ENCODE assay signal across 21 mouse cellular contexts in genomic region chr19:32990576-32990975, GRCm38 (mm10).
DNase-seq lines count a peak whose midpoint lies in the region; ATAC-seq and TF ChIP-seq lines count a peak whose summit lies in the region.
"Had no signal": no experiment of that assay in that cellular context is flagged by ENCODE, and none has a peak within 500 bp of the region (broad histone marks: within the 10 kb centered on the region; RNA-seq: fewer than 3 reads in every experiment).

No protein-coding gene starts in this region.

- ATAC-seq in heart, embryonic 11.5 days (replicated peaks; ENCODE audit: insufficient number of reproducible peaks, low FRiP score, low TSS enrichment) = no peak
- ATAC-seq in neutrophil, adult 5-6 weeks (ENCODE audit: extremely low read depth, insufficient number of reproducible peaks, low FRiP score, poor library complexity, severe bottlenecking) = peak; percentile 72; the same call in 1 of the 2 replicates

- no peak overlapping the region for H3K9ac ChIP-seq in heart, embryonic 11.5 days (ENCODE audit: low read depth, low read length)
- H3K9ac ChIP-seq: heart, embryonic 13.5 days; hindbrain, embryonic 14.5 days; limb, embryonic 12.5 days; liver, embryonic 14.5 days had no signal

- TF ChIP-seq POLR2A in spleen, adult 2 months (IDR thresholded peaks at IDR 0.05; ENCODE audit: low read depth, low read length) = no peak

- H3K27ac ChIP-seq in heart, embryonic 11.5 days (ENCODE audit: low read depth, low read length) = no peak overlapping the region
- no peak overlapping the region for H3K27ac ChIP-seq in spleen, adult 2 months (ENCODE audit: insufficient read depth, low read length)
- H3K27ac ChIP-seq in brown adipose tissue, adult 24 weeks (replicated peaks; ENCODE audit: low read depth, low read length) = peak overlapping the region; percentile 30; the same call in 1 of the 2 replicates
- H3K27ac ChIP-seq: heart, embryonic 13.5 days; hindbrain, embryonic 14.5 days; limb, embryonic 12.5 days; liver, embryonic 14.5 days; midbrain, embryonic 10.5 days had no signal

- DNase-seq in heart, adult 8-10 months (ENCODE audit: low spot score) = peak; percentile 19
- DNase-seq in spleen, adult 2 months (ENCODE audit: low read depth in 1 of 2, low spot score in 2 of 2) = peak; percentile 14 to 28
- no peak for DNase-seq in spleen, adult 12 weeks (ENCODE audit: low spot score)
- no peak for DNase-seq in T-cell, adult 2 months (ENCODE audit: low spot score)
- no peak for DNase-seq in right cerebral cortex, adult 2 months (ENCODE audit: low spot score in 2 of 2)
- DNase-seq: adrenal gland, adult 8-10 months; cerebellum, postnatal 14 days; gastrocnemius, postnatal 25 days; kidney, adult 9 months; layer of hippocampus, adult 9-11 months; lung, postnatal 14 days; right cerebral cortex, adult 18-20 months; thymus, postnatal 25 days had no signal

- H3K4me3 ChIP-seq in heart, embryonic 11.5 days (ENCODE audit: low read depth, low read length) = no peak overlapping the region
- H3K4me3 ChIP-seq in spleen, adult 2 months (ENCODE audit: extremely low read depth, insufficient read depth, insufficient read length) = no peak overlapping the region
- H3K4me3 ChIP-seq in brown adipose tissue, adult 24 weeks (ENCODE audit: insufficient read depth, low read depth, low read length) = no peak overlapping the region
- H3K4me3 ChIP-seq: heart, embryonic 13.5 days; limb, embryonic 12.5 days; midbrain, embryonic 10.5 days had no signal

- no peaks in the 10 kb centered on the region for H3K36me3 ChIP-seq in heart, embryonic 11.5 days (ENCODE audit: control insufficient read depth, insufficient read depth, low read length)
- no peaks in the 10 kb centered on the region for H3K36me3 ChIP-seq in spleen, adult 2 months (ENCODE audit: control insufficient read depth, insufficient read depth, low read length)
- H3K36me3 ChIP-seq: heart, embryonic 13.5 days; limb, embryonic 12.5 days; midbrain, embryonic 10.5 days had no signal

- TF ChIP-seq CTCF in spleen, adult 2 months (IDR thresholded peaks at IDR 0.05; ENCODE audit: extremely low read depth, insufficient read depth, insufficient read length, insufficient replicate concordance) = no peak

- no peak overlapping the region for H3K4me2 ChIP-seq in heart, embryonic 11.5 days
- H3K4me2 ChIP-seq: heart, embryonic 13.5 days; hindbrain, embryonic 14.5 days; limb, embryonic 12.5 days had no signal

- H3K4me1 ChIP-seq in heart, embryonic 11.5 days (ENCODE audit: control insufficient read depth, insufficient read depth, low read length) = no peaks in the 10 kb centered on the region
- peaks cover 2% of the 10 kb centered on the region for H3K4me1 ChIP-seq in spleen, adult 2 months (ENCODE audit: control insufficient read depth, insufficient read depth, insufficient read length)
- peaks cover 4% of the 10 kb centered on the region for H3K4me1 ChIP-seq in brown adipose tissue, adult 24 weeks (ENCODE audit: control insufficient read depth, insufficient read depth, insufficient read length, low read length)
- H3K4me1 ChIP-seq: heart, embryonic 13.5 days; limb, embryonic 12.5 days; midbrain, embryonic 10.5 days had no signal

- no peaks in the 10 kb centered on the region for H3K9me3 ChIP-seq in heart, embryonic 11.5 days (replicated peaks; ENCODE audit: control insufficient read depth, low read length)
- H3K9me3 ChIP-seq: heart, embryonic 13.5 days; limb, embryonic 12.5 days; midbrain, embryonic 10.5 days had no signal

- 81% methylated on average over 6 of the region's 6 CpGs for WGBS in heart, embryonic 11.5 days (ENCODE audit: insufficient replicate concordance)
- 27% methylated on average over 6 of the region's 6 CpGs for WGBS in spleen, adult 2 months

- H3K27me3 ChIP-seq in heart, embryonic 11.5 days (ENCODE audit: control insufficient read depth, insufficient read depth, low read length) = no peaks in the 10 kb centered on the region
- H3K27me3 ChIP-seq in spleen, adult 2 months (ENCODE audit: control insufficient read depth, insufficient read depth, low read length) = no peaks in the 10 kb centered on the region
- H3K27me3 ChIP-seq: heart, embryonic 13.5 days had no signal

Comparison
In these comparisons a context has a peak if more than half of its experiments do, and no peak if none do; other contexts are left out.
1. DNase-seq: peak in heart, adult 8-10 months (single experiment) and spleen, adult 2 months (2 of 2); none in spleen, adult 12 weeks (single experiment), T-cell, adult 2 months (single experiment) and right cerebral cortex, adult 2 months (0 of 2).